Mouse (Mus musculus): ENCODE measurements around the gene Pipox.

- TF ChIP-seq CTCF (IDR thresholded peaks at IDR 0.05; ENCODE audit: low read depth) (no peak), EP300 (IDR thresholded peaks at IDR 0.05; ENCODE audit: low read depth) (no peak)
These were observed 57.1 kb downstream of the Pipox start for GRCm38 (mm10) chr11:77836751-77837150.
